Mouse (Mus musculus) testis, postnatal 14 days (tissue): ENCODE data around the gene Hist2h2aa2.
"Not testable (repeated sequence)": the region's sequence is repeated elsewhere in the genome, so short reads cannot be mapped to it uniquely, and the experiment has no call there.

ENCODE experiments used
- DNase-seq: peaks from one replicate; pipeline ENCODE4 v3.0.0; 2021; ENCODE audit warnings: low spot score

The Hist2h2aa2 gene

GRCm38 (mm10) chr3:96236834-96237334 lies 3.2 kb downstream of the Hist2h2aa2 start:
- DNase-seq, result no peak

- no peak for DNase-seq
These were observed 4.2 kb downstream of the Hist2h2aa2 start for GRCm38 (mm10) chr3:96235836-96236235.

GRCm38 (mm10) chr3:96234914-96235313 lies 5.2 kb downstream of the Hist2h2aa2 start:
- no peak for DNase-seq

GRCm38 (mm10) chr3:96231758-96232120 lies 8.3 kb downstream of the Hist2h2aa2 start:
- no peak for DNase-seq

GRCm38 (mm10) chr3:96230910-96231757 lies 8.9 kb downstream of the Hist2h2aa2 start:
- no peak for DNase-seq

- no peak for DNase-seq
These were observed 9.7 kb downstream of the Hist2h2aa2 start for GRCm38 (mm10) chr3:96230404-96230803.

GRCm38 (mm10) chr3:96228828-96229227 lies 11.2 kb downstream of the Hist2h2aa2 start:
- DNase-seq, result no peak

- no peak for DNase-seq
These were observed 13.1 kb downstream of the Hist2h2aa2 start for GRCm38 (mm10) chr3:96226695-96227648.

GRCm38 (mm10) chr3:96225421-96225820 lies 14.7 kb downstream of the Hist2h2aa2 start:
- DNase-seq, result no peak

GRCm38 (mm10) chr3:96222774-96223173 lies 17.3 kb downstream of the Hist2h2aa2 start:
- no peak for DNase-seq

GRCm38 (mm10) chr3:96221640-96222038 lies 18.4 kb downstream of the Hist2h2aa2 start:
- DNase-seq, result no peak

GRCm38 (mm10) chr3:96220765-96221639 lies 19.1 kb downstream of the Hist2h2aa2 start, which contains the start of the genes Hist2h2ac and Hist2h2be:
Gene Hist2h2ac (minus strand): TSS chr3:96220880.
Gene Hist2h2be (plus strand): TSS chr3:96221119.
- DNase-seq, result peak; percentile 80

GRCm38 (mm10) chr3:96220131-96220764 lies 19.8 kb downstream of the Hist2h2aa2 start:
- DNase-seq, result not testable (repeated sequence)

GRCm38 (mm10) chr3:96219661-96220130 lies 20.4 kb downstream of the Hist2h2aa2 start, which contains the start of the genes Bola1 and Hist2h2ab:
Gene Bola1 (minus strand): TSS chr3:96219709.
Gene Hist2h2ab (plus strand): TSS chr3:96219865.
- DNase-seq, result peak; percentile 64

- DNase-seq, result no peak
These were observed 20.9 kb downstream of the Hist2h2aa2 start for GRCm38 (mm10) chr3:96219191-96219641.

GRCm38 (mm10) chr3:96209242-96209641 lies 30.8 kb downstream of the Hist2h2aa2 start:
- no peak for DNase-seq

- no peak for DNase-seq
These were observed 32.3 kb downstream of the Hist2h2aa2 start for GRCm38 (mm10) chr3:96207819-96208218.

- no peak for DNase-seq
These were observed 40.3 kb downstream of the Hist2h2aa2 start for GRCm38 (mm10) chr3:96199731-96200130.

- not testable (repeated sequence) for DNase-seq
These were observed 41.4 kb downstream of the Hist2h2aa2 start for GRCm38 (mm10) chr3:96198601-96199251.

- no peak for DNase-seq
These were observed 41.9 kb downstream of the Hist2h2aa2 start for GRCm38 (mm10) chr3:96198181-96198580.
